Mouse (Mus musculus) embryonic facial prominence, embryonic 13.5 days (tissue): Measurements from ENCODE around the gene Sgpl1. TPM values are rescaled to one million over a fixed set of nuclear protein-coding genes. Genes with fewer than 3 reads are reported as not detected.
"Not testable (repeated sequence)": the region's sequence is repeated elsewhere in the genome, so short reads cannot be mapped to it uniquely, and the experiment has no call there.

Source experiments
- ATAC-seq: fragments of 200-750 bp; cut with Nextera tagmentation; 2 replicates; pipeline ENCODE4 v1.8.0; 2017; ENCODE audit warnings: low read depth; ENCODE audit not compliant: insufficient number of reproducible peaks, insufficient read depth, low FRiP score, low TSS enrichment
- H3K27ac ChIP-seq: fragments of 300-500 bp; sonication (generic); 2 replicates; pipeline ENCODE4 v1.5.1; 2015; ENCODE audit warnings: moderate library complexity, mild to moderate bottlenecking, inconsistent platforms
- H3K27me3 ChIP-seq: fragments of 300-500 bp; sonication (generic); 2 replicates; pipeline ENCODE4 v1.6.1; 2015; ENCODE audit warnings: mild to moderate bottlenecking, inconsistent platforms
- H3K36me3 ChIP-seq: fragments of 300-500 bp; sonication (generic); 2 replicates; pipeline ENCODE4 v1.6.1; 2015; ENCODE audit warnings: mild to moderate bottlenecking, inconsistent platforms
- H3K4me1 ChIP-seq: fragments of 300-500 bp; sonication (generic); 2 replicates; pipeline ENCODE4 v1.6.1; 2015; ENCODE audit warnings: inconsistent platforms
- H3K4me2 ChIP-seq: fragments of 300-500 bp; sonication (generic); 2 replicates; pipeline ENCODE4 v1.6.1; 2015; ENCODE audit warnings: moderate library complexity, mild to moderate bottlenecking, inconsistent platforms
- H3K4me3 ChIP-seq: fragments of 300-500 bp; sonication (generic); 2 replicates; pipeline ENCODE4 v1.5.1; 2015; ENCODE audit warnings: mild to moderate bottlenecking, inconsistent platforms
- H3K9ac ChIP-seq: fragments of 300-500 bp; sonication (generic); 2 replicates; pipeline ENCODE4 v1.6.1; 2015; ENCODE audit warnings: mild to moderate bottlenecking, inconsistent platforms
- H3K9me3 ChIP-seq: fragments of 300-500 bp; sonication (generic); 2 replicates; pipeline ENCODE4 v1.6.1; 2016; ENCODE audit warnings: inconsistent platforms
- WGBS: fragments of 180-500 bp; shearing (Covaris S2); methylation state at CpG from one replicate; pipeline ENCODE4 v1.1.7; 2015; ENCODE audit warnings: mixed read lengths; 5-methylcytosine and 5-hydroxymethylcytosine counted together
- polyA plus RNA-seq: library from polyadenylated mRNA; unstranded; fragments of >200 nt; fragmentation: Nextera tagmentation; extraction: Ambion mirVana; gene quantifications from 2 replicates; pipeline ENCODE4 v1.2.1, GENCODE M21; 2015

The Sgpl1 gene
- polyA plus RNA-seq, 1 experiment from 2014 or later = 75.9 TPM

DNA sequence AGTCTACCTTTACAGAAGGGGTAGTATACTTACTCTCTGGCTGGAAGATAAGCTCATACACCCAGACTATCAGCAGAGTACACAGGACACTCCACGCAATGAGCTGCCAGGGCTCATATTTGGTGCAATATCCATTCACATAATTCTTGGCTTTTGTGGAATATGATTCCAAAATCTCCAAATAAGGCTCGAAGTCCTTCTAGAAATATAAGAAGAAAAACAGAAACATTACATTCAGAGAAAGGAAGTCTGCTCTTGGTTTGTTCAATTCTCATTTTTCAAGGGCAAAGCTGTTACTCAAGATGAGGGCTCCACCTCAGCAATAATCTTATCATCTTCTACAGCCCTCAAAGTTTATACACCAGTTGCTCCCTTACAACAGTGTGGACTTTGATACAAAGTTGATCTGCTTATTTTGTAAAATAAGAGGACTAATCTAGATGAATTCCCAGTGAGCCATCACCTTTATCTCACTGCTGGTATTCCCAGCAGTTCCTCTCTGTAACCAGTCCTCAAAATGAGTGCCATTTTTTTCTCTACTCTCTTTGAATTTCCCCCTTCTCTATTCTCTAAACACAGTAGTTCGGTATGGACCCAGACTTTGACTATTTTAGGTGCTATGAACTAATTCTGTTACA is 24.1 kb downstream of the Sgpl1 start:
- Histone ChIP-seq H3K27ac (no peak overlapping the region), H3K4me1 (no peaks in the 10 kb centered on the region), H3K4me3 (no peak overlapping the region), H3K4me2 (no peak overlapping the region), H3K27me3 (no peaks in the 10 kb centered on the region), H3K9me3 (no peaks in the 10 kb centered on the region), H3K36me3 (peaks cover 50% of the 10 kb centered on the region), H3K9ac (no peak overlapping the region)
- WGBS = 89% methylated on average over 3 of the region's 3 CpGs
- ATAC-seq = no peak

DNA sequence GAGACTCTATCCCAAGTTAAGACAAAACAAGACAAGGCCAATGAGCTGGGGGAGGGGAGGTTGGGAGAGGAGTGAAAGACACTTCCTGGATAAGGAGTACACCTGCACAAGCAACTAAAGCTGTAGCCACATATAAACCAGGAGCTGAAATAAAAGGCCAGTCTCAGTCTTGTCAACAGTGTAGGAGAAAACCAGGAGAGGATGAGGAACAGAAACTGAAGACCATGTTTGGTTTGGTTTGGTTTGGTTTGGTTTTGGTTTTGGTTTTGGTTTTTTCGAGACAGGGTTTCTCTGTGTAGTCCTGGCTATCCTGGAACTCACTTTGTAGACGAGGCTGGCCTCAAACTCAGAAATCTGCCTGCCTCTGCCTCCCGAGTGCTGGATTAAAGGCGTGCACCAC is 25.8 kb downstream of the Sgpl1 start:
- not testable (repeated sequence) for H3K4me3 ChIP-seq, ATAC-seq, H3K27me3 ChIP-seq, H3K9me3 ChIP-seq, H3K27ac ChIP-seq, H3K4me1 ChIP-seq, H3K4me2 ChIP-seq, H3K9ac ChIP-seq
- WGBS = 92% methylated on average over 4 of the region's 4 CpGs
- peaks cover 48% of the 10 kb centered on the region for H3K36me3 ChIP-seq

GRCm38 (mm10) chr10:61114246-61114720 is 33.2 kb downstream of the Sgpl1 start:
- Histone ChIP-seq H3K27ac (no peak overlapping the region), H3K4me2 (no peak overlapping the region), H3K27me3 (no peaks in the 10 kb centered on the region), H3K9ac (no peak overlapping the region), H3K9me3 (no peaks in the 10 kb centered on the region), H3K4me1 (no peaks in the 10 kb centered on the region), H3K36me3 (peaks cover 63% of the 10 kb centered on the region), H3K4me3 (no peak overlapping the region)
- no peak for ATAC-seq
- WGBS = 87% methylated on average over 2 of the region's 2 CpGs

- Histone ChIP-seq H3K4me2 (no peak overlapping the region), H3K27me3 (no peaks in the 10 kb centered on the region), H3K27ac (no peak overlapping the region), H3K9me3 (no peaks in the 10 kb centered on the region), H3K36me3 (peaks cover 95% of the 10 kb centered on the region), H3K9ac (no peak overlapping the region), H3K4me3 (no peak overlapping the region), H3K4me1 (no peaks in the 10 kb centered on the region)
- ATAC-seq = no peak
- WGBS = 89% methylated on average over 3 of the region's 3 CpGs
Observed at GRCm38 (mm10) chr10:61103564-61104114, 43.9 kb downstream of the Sgpl1 start.

DNA sequence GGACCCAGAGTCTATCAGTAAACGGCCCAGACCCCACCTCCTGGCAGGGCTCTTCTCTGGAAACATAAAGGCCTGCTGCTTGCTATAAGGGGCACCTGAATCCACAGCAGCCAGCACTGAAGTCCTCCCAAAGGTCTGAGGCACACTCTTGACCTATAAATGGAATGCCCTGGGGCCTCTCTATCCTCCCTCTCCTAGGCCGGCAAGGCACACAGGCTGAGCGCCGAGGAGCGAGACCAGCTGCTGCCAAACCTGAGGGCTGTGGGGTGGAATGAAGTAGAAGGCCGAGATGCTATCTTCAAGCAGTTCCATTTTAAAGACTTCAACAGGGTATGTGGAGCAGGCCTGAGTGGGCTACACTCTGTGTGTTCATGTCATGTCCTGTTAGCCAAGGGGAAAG is 55.6 kb downstream of the Sgpl1 start:
- no peak for ATAC-seq
- 62% methylated on average over 6 of the region's 6 CpGs for WGBS

DNA sequence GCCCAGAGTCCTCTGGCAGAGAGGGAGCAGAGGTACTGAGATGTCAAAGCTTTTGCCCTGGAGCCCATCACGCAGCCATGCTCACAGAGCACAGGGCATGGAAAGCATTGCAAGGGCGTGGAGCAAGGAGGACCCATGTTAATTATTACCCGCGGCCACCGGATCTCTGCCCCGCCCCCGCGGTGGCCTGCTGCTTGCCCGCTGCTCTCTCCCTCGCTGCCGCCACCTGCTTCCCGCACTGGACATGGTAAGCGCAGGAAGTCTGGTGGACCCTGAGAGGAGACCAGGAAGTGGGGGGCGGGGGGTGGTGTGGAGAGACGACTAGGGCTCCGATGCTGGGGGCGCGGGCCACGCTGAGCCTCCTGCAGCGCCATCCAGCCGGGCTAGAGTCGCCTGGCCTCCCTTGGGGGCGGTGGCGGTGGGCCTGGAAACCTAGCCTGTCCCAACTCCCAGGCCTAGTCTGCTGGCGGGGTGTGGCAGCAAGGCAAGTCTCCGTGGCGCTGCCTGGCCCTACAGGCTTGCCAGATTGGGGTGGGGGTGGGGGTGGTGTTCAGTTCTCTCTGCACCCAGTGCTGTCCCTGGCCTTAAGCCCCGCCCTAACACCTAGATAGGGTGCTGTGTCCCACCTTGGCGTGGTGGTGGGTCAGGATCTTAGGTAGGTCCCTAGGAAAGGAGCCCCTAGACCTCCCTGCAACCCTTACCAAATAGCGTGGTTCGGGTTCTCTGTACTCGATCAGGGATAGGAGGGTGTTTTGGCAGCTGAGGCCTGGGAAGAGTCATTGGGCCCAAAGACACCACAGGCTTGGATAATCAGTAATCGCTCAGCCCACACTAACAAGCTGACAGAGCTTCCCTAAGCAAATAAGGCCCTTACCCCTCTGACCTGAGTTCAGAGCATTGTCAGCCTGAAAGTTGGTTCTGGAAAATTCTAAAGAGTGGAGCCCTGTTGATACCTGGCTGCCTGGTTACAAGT is 58.0 kb downstream of the Sgpl1 start, which contains the start of gene Pcbd1:
TSS of gene Pcbd1 (plus strand) at position 162 of the 973 bp plus-strand sequence.
- H3K36me3 ChIP-seq = peaks cover 2% of the 10 kb centered on the region; the same call in 1 of the 2 replicates
- WGBS = 10% methylated on average over 33 of the region's 33 CpGs
- H3K4me3 ChIP-seq = peak within 1 kb of the TSS; percentile 40
- H3K9ac ChIP-seq = peak within 1 kb of the TSS; percentile 74
- no peaks in the 10 kb centered on the region for H3K9me3 ChIP-seq
- ATAC-seq = no peak
- H3K4me2 ChIP-seq = peak within 1 kb of the TSS; percentile 77
- H3K4me1 ChIP-seq = peaks cover 14% of the 10 kb centered on the region
- H3K27me3 ChIP-seq = no peaks in the 10 kb centered on the region
- H3K27ac ChIP-seq = no peak within 1 kb of the TSS

More for the DNA sequence above, 55.6 kb downstream of the Sgpl1 start:
- Histone ChIP-seq H3K9ac (no peak overlapping the region), H3K36me3 (peaks cover 5% of the 10 kb centered on the region; the same call in 1 of the 2 replicates), H3K4me3 (no peak overlapping the region), H3K4me2 (no peak overlapping the region), H3K4me1 (peaks cover 14% of the 10 kb centered on the region), H3K27me3 (no peaks in the 10 kb centered on the region), H3K9me3 (no peaks in the 10 kb centered on the region), H3K27ac (no peak overlapping the region)

- Histone ChIP-seq H3K27me3 (no peaks in the 10 kb centered on the region), H3K9ac (no peak overlapping the region), H3K4me1 (peaks cover 14% of the 10 kb centered on the region), H3K4me2 (no peak overlapping the region), H3K36me3 (no peaks in the 10 kb centered on the region), H3K4me3 (no peak overlapping the region), H3K9me3 (no peaks in the 10 kb centered on the region), H3K27ac (no peak overlapping the region)
- ATAC-seq = no peak
- 75% methylated on average over 3 of the region's 3 CpGs for WGBS
Observed at GRCm38 (mm10) chr10:61088468-61088867, 59.0 kb downstream of the Sgpl1 start.

DNA sequence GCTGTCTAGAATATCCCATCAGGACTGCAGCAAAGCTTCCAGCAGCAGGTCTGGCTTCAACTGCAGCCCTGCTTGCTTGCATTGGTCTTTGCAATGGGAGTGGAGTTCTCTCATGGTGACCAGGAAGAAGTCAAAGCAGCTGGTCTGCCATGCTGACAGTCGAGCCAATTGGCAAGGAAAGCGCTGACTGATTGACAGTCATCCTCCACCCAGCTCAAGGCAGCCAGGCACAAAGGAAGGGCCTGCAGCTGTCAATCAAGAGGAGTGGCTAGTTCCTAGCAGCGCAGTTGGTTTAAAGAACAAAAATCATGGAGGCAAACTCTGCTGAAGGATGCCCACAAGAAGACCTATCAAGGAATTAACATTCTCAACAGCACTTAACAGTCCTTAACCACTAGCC is 61.0 kb downstream of the Sgpl1 start:
- ATAC-seq = no peak

GRCm38 (mm10) chr10:61085364-61085763 is 62.1 kb downstream of the Sgpl1 start:
- peaks cover 20% of the 10 kb centered on the region for H3K4me1 ChIP-seq
- H3K27me3 ChIP-seq = no peaks in the 10 kb centered on the region
- no peaks in the 10 kb centered on the region for H3K36me3 ChIP-seq
- H3K4me3 ChIP-seq = no peak overlapping the region
- H3K4me2 ChIP-seq = no peak overlapping the region
- no peak overlapping the region for H3K9ac ChIP-seq
- ATAC-seq = no peak
- no peaks in the 10 kb centered on the region for H3K9me3 ChIP-seq
- no peak overlapping the region for H3K27ac ChIP-seq
- WGBS = 86% methylated on average over 2 of the region's 2 CpGs

More for the DNA sequence above, 61.0 kb downstream of the Sgpl1 start:
- H3K4me1 ChIP-seq = peaks cover 14% of the 10 kb centered on the region
- H3K4me3 ChIP-seq = no peak overlapping the region
- H3K36me3 ChIP-seq = no peaks in the 10 kb centered on the region
- no peak overlapping the region for H3K9ac ChIP-seq
- H3K9me3 ChIP-seq = no peaks in the 10 kb centered on the region
- H3K4me2 ChIP-seq = no peak overlapping the region
- no peaks in the 10 kb centered on the region for H3K27me3 ChIP-seq
- no peak overlapping the region for H3K27ac ChIP-seq
- WGBS = 35% methylated on average over 3 of the region's 3 CpGs

GRCm38 (mm10) chr10:61080931-61081255 is 66.6 kb downstream of the Sgpl1 start:
- H3K9me3 ChIP-seq = no peaks in the 10 kb centered on the region
- no peaks in the 10 kb centered on the region for H3K27me3 ChIP-seq
- H3K4me2 ChIP-seq = no peak overlapping the region
- H3K27ac ChIP-seq = peak overlapping the region; percentile 34; the same call in 1 of the 2 replicates
- H3K9ac ChIP-seq = no peak overlapping the region
- H3K4me3 ChIP-seq = no peak overlapping the region
- peaks cover 11% of the 10 kb centered on the region for H3K4me1 ChIP-seq
- no peaks in the 10 kb centered on the region for H3K36me3 ChIP-seq
- 75% methylated on average over 11 of the region's 11 CpGs for WGBS
- no peak for ATAC-seq

DNA sequence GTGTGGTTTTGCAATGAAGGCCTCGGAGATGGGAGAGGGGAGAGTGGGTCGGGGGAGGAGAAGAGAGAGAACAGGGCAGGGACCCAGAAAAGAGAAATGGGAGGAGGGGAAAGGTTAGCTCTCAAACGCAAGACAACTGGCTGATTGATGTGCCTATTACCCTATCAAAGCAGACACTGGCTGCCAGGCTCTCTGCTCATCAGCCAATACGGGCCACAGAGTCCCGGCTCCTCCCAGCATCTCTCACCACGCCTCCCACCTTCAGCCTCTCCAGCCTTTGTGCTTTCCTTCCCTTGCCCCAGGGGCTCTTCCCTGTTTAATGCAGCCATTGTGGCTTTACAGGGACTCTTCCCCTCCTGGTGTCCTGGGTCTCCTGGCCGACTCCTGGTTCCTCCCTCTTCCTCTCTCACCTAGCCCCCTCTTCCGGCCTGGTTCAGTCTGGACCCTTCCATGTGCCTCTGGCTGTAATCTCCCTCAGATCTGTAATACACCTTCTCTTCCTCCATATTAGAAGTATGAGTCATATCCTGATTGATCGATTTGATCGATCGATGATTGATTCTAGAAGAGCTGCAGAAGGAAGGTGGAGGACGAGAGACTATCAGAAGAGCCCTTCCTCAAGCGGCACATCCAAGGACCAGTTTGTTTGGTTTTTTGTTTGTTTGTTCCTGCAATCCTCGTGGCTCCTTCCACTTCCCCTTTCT is 67.1 kb downstream of the Sgpl1 start:
- Histone ChIP-seq H3K4me1 (peaks cover 11% of the 10 kb centered on the region), H3K4me3 (peak overlapping the region; percentile 14; the same call in 1 of the 2 replicates), H3K4me2 (peak overlapping the region; percentile 48), H3K27me3 (no peaks in the 10 kb centered on the region), H3K9me3 (no peaks in the 10 kb centered on the region), H3K36me3 (no peaks in the 10 kb centered on the region), H3K27ac (peak overlapping the region; percentile 55), H3K9ac (no peak overlapping the region)
- peak; percentile 89 for ATAC-seq
- 38% methylated on average over 14 of the region's 14 CpGs for WGBS
